In genomic region chr4:125319343-125319742, GRCm38 (mm10) we compare ENCODE assay signal across 25 mouse cellular contexts.
DNase-seq lines count a peak whose midpoint lies in the region; ATAC-seq and TF ChIP-seq lines count a peak whose summit lies in the region.
"Had no signal": no experiment of that assay in that cellular context is flagged by ENCODE, and none has a peak within 500 bp of the region (broad histone marks: within the 10 kb centered on the region; RNA-seq: fewer than 3 reads in every experiment).

No protein-coding gene starts in this region.

- 21% methylated on average over 5 of the region's 5 CpGs for WGBS in hindbrain, embryonic 15.5 days
- WGBS in hindbrain, embryonic 14.5 days: 16% methylated on average over 5 of the region's 5 CpGs
- 4% methylated on average over 5 of the region's 5 CpGs for WGBS in forebrain, embryonic 13.5 days
- 11% methylated on average over 5 of the region's 5 CpGs for WGBS in olfactory bulb, adult 2 months

- TF ChIP-seq POLR2A in olfactory bulb, adult 2 months (IDR thresholded peaks at IDR 0.05; ENCODE audit: insufficient read depth, low read depth, low read length): no peak

- no peaks in the 10 kb centered on the region for H3K36me3 ChIP-seq in hindbrain, embryonic 15.5 days
- H3K36me3 ChIP-seq in hindbrain, embryonic 14.5 days (replicated peaks; ENCODE audit: control insufficient read depth, insufficient read depth): no peaks in the 10 kb centered on the region
- no peaks in the 10 kb centered on the region for H3K36me3 ChIP-seq in forebrain, embryonic 13.5 days (ENCODE audit: poor library complexity, severe bottlenecking)
- H3K36me3 ChIP-seq: embryonic facial prominence, embryonic 13.5 days; neural tube, embryonic 13.5 days had no signal

- H3K9ac ChIP-seq in hindbrain, embryonic 15.5 days: no peak overlapping the region
- no peak overlapping the region for H3K9ac ChIP-seq in hindbrain, embryonic 14.5 days
- no peak overlapping the region for H3K9ac ChIP-seq in forebrain, embryonic 13.5 days
- H3K9ac ChIP-seq: embryonic facial prominence, embryonic 13.5 days; liver, embryonic 14.5 days; neural tube, embryonic 13.5 days had no signal

- no peak for TF ChIP-seq CTCF in olfactory bulb, adult 2 months (IDR thresholded peaks at IDR 0.05; ENCODE audit: insufficient read depth, low read depth, low read length)

- 0 out of 2 replicates have a peak overlapping the region, but pooled peaks have one; percentile 35 for H3K27ac ChIP-seq in hindbrain, embryonic 15.5 days (replicated peaks)
- H3K27ac ChIP-seq in hindbrain, embryonic 14.5 days: no peak overlapping the region
- H3K27ac ChIP-seq in forebrain, embryonic 13.5 days: peak overlapping the region; percentile 72
- H3K27ac ChIP-seq in olfactory bulb, adult 2 months (ENCODE audit: insufficient read depth, low read depth, low read length): peak overlapping the region; percentile 61; the same call in 1 of the 2 replicates
- H3K27ac ChIP-seq: embryonic facial prominence, embryonic 13.5 days; liver, embryonic 14.5 days; neural tube, embryonic 13.5 days had no signal

- no peaks in the 10 kb centered on the region for H3K27me3 ChIP-seq in hindbrain, embryonic 15.5 days
- 0 out of 2 replicates have a peak, but pooled peaks cover 6% of the 10 kb centered on the region for H3K27me3 ChIP-seq in hindbrain, embryonic 14.5 days (ENCODE audit: control insufficient read depth, insufficient read depth, low read length)
- H3K27me3 ChIP-seq in forebrain, embryonic 13.5 days: peaks cover 37% of the 10 kb centered on the region

- ATAC-seq in hindbrain, embryonic 15.5 days (ENCODE audit: low FRiP score, low read depth): no peak
- no peak for ATAC-seq in hindbrain, embryonic 14.5 days (ENCODE audit: low FRiP score)
- peak; percentile 58 for ATAC-seq in forebrain, embryonic 13.5 days
- ATAC-seq: CD4-positive, CD25-positive, alpha-beta regulatory T cell, adult 4 months; intestine, postnatal 0 days had no signal

- H3K9me3 ChIP-seq in hindbrain, embryonic 15.5 days: no peaks in the 10 kb centered on the region
- no peaks in the 10 kb centered on the region for H3K9me3 ChIP-seq in hindbrain, embryonic 14.5 days (ENCODE audit: control insufficient read depth, low read length)
- H3K9me3 ChIP-seq in forebrain, embryonic 13.5 days (replicated peaks): no peaks in the 10 kb centered on the region
- H3K9me3 ChIP-seq: embryonic facial prominence, embryonic 13.5 days; neural tube, embryonic 13.5 days had no signal

- H3K4me1 ChIP-seq in hindbrain, embryonic 15.5 days (replicated peaks): peaks cover 31% of the 10 kb centered on the region
- H3K4me1 ChIP-seq in hindbrain, embryonic 14.5 days (replicated peaks; ENCODE audit: control insufficient read depth, insufficient read depth, low read length): peaks cover 21% of the 10 kb centered on the region
- H3K4me1 ChIP-seq in forebrain, embryonic 13.5 days: peaks cover 51% of the 10 kb centered on the region
- peaks cover 38% of the 10 kb centered on the region for H3K4me1 ChIP-seq in olfactory bulb, adult 2 months (ENCODE audit: control insufficient read depth, insufficient read depth, low read length)
- H3K4me1 ChIP-seq: embryonic facial prominence, embryonic 13.5 days had no signal

- no peak overlapping the region for H3K4me3 ChIP-seq in hindbrain, embryonic 15.5 days
- no peak overlapping the region for H3K4me3 ChIP-seq in hindbrain, embryonic 14.5 days (replicated peaks; ENCODE audit: low read length)
- no peak overlapping the region for H3K4me3 ChIP-seq in forebrain, embryonic 13.5 days
- no peak overlapping the region for H3K4me3 ChIP-seq in olfactory bulb, adult 2 months (ENCODE audit: insufficient read depth, low read depth, low read length)
- H3K4me3 ChIP-seq: embryonic facial prominence, embryonic 13.5 days; neural tube, embryonic 13.5 days had no signal

- no peak for DNase-seq in hindbrain, embryonic 14.5 days (ENCODE audit: low spot score)
- DNase-seq in brain, adult 2 months (ENCODE audit: low read depth, low spot score): peak; percentile 74
- DNase-seq in layer of hippocampus, postnatal 10 days (ENCODE audit: low spot score in 2 of 2): no peak
- DNase-seq in urinary bladder, postnatal 36 days (ENCODE audit: low spot score in 2 of 2): no peak
- DNase-seq: cerebellum, adult 11 months; cerebellum, adult 9-11 months; gastrocnemius, postnatal 14 days; heart, postnatal 4 days; kidney, adult 9 months; kidney, postnatal 10 days; liver; lung, adult 2 months; lung, postnatal 14 days; spleen, adult 18-20 months; thymus, adult 18-20 months; thymus, postnatal 25 days had no signal

- no peak overlapping the region for H3K4me2 ChIP-seq in hindbrain, embryonic 15.5 days
- H3K4me2 ChIP-seq in hindbrain, embryonic 14.5 days (replicated peaks): no peak overlapping the region
- H3K4me2 ChIP-seq in forebrain, embryonic 13.5 days: no peak overlapping the region
- H3K4me2 ChIP-seq: embryonic facial prominence, embryonic 13.5 days; heart, embryonic 11.5 days; neural tube, embryonic 13.5 days had no signal
